Mouse (Mus musculus) ES-E14 (cell line): Measurements from ENCODE around the gene Gsg1l.

Experiments
- CHD2 ChIP-seq: IDR thresholded peaks from 2 replicates; pipeline ENCODE4 v1.6.1; 2014; ENCODE audit warnings: mild to moderate bottlenecking, low read depth, low read length, inconsistent platforms
- HCFC1 ChIP-seq: IDR thresholded peaks from 2 replicates; pipeline ENCODE4 v1.6.1; 2012; ENCODE audit warnings: low read length, inconsistent platforms, borderline replicate concordance; ENCODE audit not compliant: insufficient read depth
- MAFK ChIP-seq: IDR thresholded peaks from 2 replicates; pipeline ENCODE4 v1.6.1; 2014; ENCODE audit warnings: mild to moderate bottlenecking, low read depth, low read length, inconsistent platforms; ENCODE audit not compliant: insufficient read depth
- ZC3H11A ChIP-seq: IDR thresholded peaks from 2 replicates; pipeline ENCODE4 v1.6.1; 2012; ENCODE audit warnings: low read depth, mild to moderate bottlenecking, inconsistent platforms, low read length, borderline replicate concordance
- ZNF384 ChIP-seq: IDR thresholded peaks from 2 replicates; pipeline ENCODE4 v1.6.1; 2012; ENCODE audit warnings: low read depth, low read length, inconsistent platforms

DNA sequence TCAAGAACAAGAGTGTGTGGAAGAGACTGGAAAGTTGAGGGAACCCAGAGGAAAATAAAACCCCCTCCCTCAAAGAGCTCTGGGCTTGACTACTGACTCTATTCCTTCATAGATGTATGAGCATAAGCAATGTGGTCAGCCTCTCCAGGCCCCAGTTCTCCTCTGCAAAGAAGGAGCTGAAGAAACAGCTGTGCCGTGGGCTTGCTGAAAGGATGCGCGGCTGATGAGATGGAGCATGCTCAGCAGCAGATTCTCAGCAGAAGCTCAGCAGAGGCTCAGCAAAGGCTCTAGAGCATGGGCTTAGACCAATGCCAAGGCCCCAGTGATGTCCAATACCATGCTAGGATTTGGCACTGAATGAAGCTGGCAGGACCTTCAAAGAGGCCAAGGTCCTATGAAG is 82.3 kb downstream of the Gsg1l start:
- TF ChIP-seq ZC3H11A, result no peak
- TF ChIP-seq MAFK, result no peak
- no peak for TF ChIP-seq ZNF384
- no peak for TF ChIP-seq CHD2
- TF ChIP-seq HCFC1, result no peak
